Comparison of ENCODE assay signal across 10 mouse cellular contexts in the genomic region with DNA sequence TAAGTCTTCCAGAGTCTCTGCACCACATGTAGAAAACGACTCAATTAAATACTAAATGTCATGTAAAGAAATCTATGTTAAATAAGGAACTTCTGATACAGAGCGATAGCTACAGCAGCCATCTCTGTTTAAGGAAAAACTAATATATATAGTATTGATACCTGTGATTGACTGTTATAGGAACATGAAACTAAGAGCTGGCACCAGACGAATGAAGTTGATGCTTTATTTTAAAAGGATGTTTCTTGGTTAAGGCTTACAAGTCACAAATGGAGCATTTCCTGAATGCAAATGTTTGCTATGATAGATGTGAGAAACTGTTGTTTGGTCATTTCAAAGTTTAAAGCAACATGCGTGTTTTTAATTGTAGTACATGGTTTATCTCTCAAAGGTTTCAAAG. TPM values are rescaled to one million over a fixed set of nuclear protein-coding genes. Genes with fewer than 3 reads are reported as not detected.
DNase-seq lines count a peak whose midpoint lies in the region; ATAC-seq lines count a peak whose summit lies in the region.
"Had no signal": no experiment of that assay in that cellular context is flagged by ENCODE, and none has a peak within 500 bp of the region (broad histone marks: within the 10 kb centered on the region; RNA-seq: fewer than 3 reads in every experiment).

No protein-coding gene starts in this region.

- H3K4me2 ChIP-seq in liver, embryonic 16.5 days (ENCODE audit: low read depth, low read length) = 0 out of 2 replicates have a peak overlapping the region, but pooled peaks have one; percentile 70
- H3K4me2 ChIP-seq in forebrain, embryonic 13.5 days = peak overlapping the region; percentile 87
- peak overlapping the region; percentile 97 for H3K4me2 ChIP-seq in intestine, embryonic 15.5 days (replicated peaks)

- 34% methylated on average over 4 of the region's 4 CpGs for WGBS in liver, embryonic 16.5 days (ENCODE audit: insufficient replicate concordance)
- 57% methylated on average over 4 of the region's 4 CpGs for WGBS in forebrain, embryonic 13.5 days
- WGBS in intestine, embryonic 15.5 days = 46% methylated on average over 4 of the region's 4 CpGs

- H3K9ac ChIP-seq in liver, embryonic 16.5 days (ENCODE audit: low read depth, low read length) = no peak overlapping the region
- peak overlapping the region; percentile 91 for H3K9ac ChIP-seq in forebrain, embryonic 13.5 days
- no peak overlapping the region for H3K9ac ChIP-seq in intestine, embryonic 15.5 days

- H3K27ac ChIP-seq in liver, embryonic 16.5 days (ENCODE audit: low read length) = no peak overlapping the region
- peak overlapping the region; percentile 92; the same call in 1 of the 2 replicates for H3K27ac ChIP-seq in forebrain, embryonic 13.5 days
- H3K27ac ChIP-seq in intestine, embryonic 15.5 days = no peak overlapping the region

- no peak for DNase-seq in liver
- peak; percentile 12 for DNase-seq in naive thymus-derived CD4-positive, alpha-beta T cell, adult 2 months (ENCODE audit: low read depth)
- DNase-seq in kidney, postnatal 10 days = no peak
- no peak for DNase-seq in layer of hippocampus, postnatal 14 days (ENCODE audit: low spot score in 2 of 2)
- no peak for DNase-seq in adrenal gland, postnatal 10 days

- H3K36me3 ChIP-seq in liver, embryonic 16.5 days (ENCODE audit: control insufficient read depth, insufficient read depth) = no peaks in the 10 kb centered on the region
- no peaks in the 10 kb centered on the region for H3K36me3 ChIP-seq in forebrain, embryonic 13.5 days (ENCODE audit: poor library complexity, severe bottlenecking)
- no peaks in the 10 kb centered on the region for H3K36me3 ChIP-seq in intestine, embryonic 15.5 days

- H3K27me3 ChIP-seq in liver, embryonic 16.5 days (ENCODE audit: control insufficient read depth, insufficient read depth, low read depth, low read length) = peaks cover 47% of the 10 kb centered on the region
- peaks cover 28% of the 10 kb centered on the region for H3K27me3 ChIP-seq in forebrain, embryonic 13.5 days
- peaks cover 4% of the 10 kb centered on the region; the same call in 1 of the 2 replicates for H3K27me3 ChIP-seq in intestine, embryonic 15.5 days (replicated peaks)

- no peaks in the 10 kb centered on the region for H3K9me3 ChIP-seq in liver, embryonic 16.5 days (replicated peaks; ENCODE audit: control insufficient read depth, low read length)
- no peaks in the 10 kb centered on the region for H3K9me3 ChIP-seq in forebrain, embryonic 13.5 days (replicated peaks)
- no peaks in the 10 kb centered on the region for H3K9me3 ChIP-seq in intestine, embryonic 15.5 days

- peaks cover 3% of the 10 kb centered on the region for H3K4me1 ChIP-seq in liver, embryonic 16.5 days (ENCODE audit: control insufficient read depth, low read depth, low read length)
- peaks cover 10% of the 10 kb centered on the region for H3K4me1 ChIP-seq in forebrain, embryonic 13.5 days
- H3K4me1 ChIP-seq in intestine, embryonic 15.5 days (replicated peaks) = peaks cover 8% of the 10 kb centered on the region; the same call in 1 of the 2 replicates

- no peak overlapping the region for H3K4me3 ChIP-seq in liver, embryonic 16.5 days (ENCODE audit: low read depth, low read length)
- H3K4me3 ChIP-seq in forebrain, embryonic 13.5 days = peak overlapping the region; percentile 69
- peak overlapping the region; percentile 66 for H3K4me3 ChIP-seq in intestine, embryonic 15.5 days (replicated peaks)

- ATAC-seq in liver, embryonic 16.5 days (ENCODE audit: low read depth) = no peak
- ATAC-seq in forebrain, embryonic 13.5 days = no peak
- no peak for ATAC-seq in intestine, embryonic 15.5 days

RNA-seq across cellular contexts. Expression of a gene that starts 1.1 kb away (rescaled TPM):
- polyA plus RNA-seq in liver, embryonic 16.5 days (2015; fragmentation: Nextera tagmentation; extraction: Ambion mirVana) = 0.06 TPM in 2 replicates
- polyA plus RNA-seq in forebrain, embryonic 13.5 days (2015; fragmentation: Nextera tagmentation; extraction: Ambion mirVana) = 43.6 and 51.0 TPM in 2 replicates
- polyA plus RNA-seq in intestine, embryonic 15.5 days (2015; fragmentation: Nextera tagmentation; extraction: Ambion mirVana) = 4.4 and 4.7 TPM in 2 replicates
- total RNA-seq in layer of hippocampus, postnatal 14 days (2021) = 100 to 1,000 TPM; 165 to 201 TPM
- total RNA-seq in adrenal gland, postnatal 10 days (2021) = 10 to 100 TPM; 17.4 to 25.3 TPM
- total RNA-seq: granulocyte monocyte progenitor cell, adult 5-6 weeks; MEL had no signal
